Mouse (Mus musculus) neural tube, embryonic 15.5 days (tissue): ENCODE data around the gene Slc44a4. TPM values are rescaled to one million over a fixed set of nuclear protein-coding genes. Genes with fewer than 3 reads are reported as not detected.
"Not testable (repeated sequence)": the region's sequence is repeated elsewhere in the genome, so short reads cannot be mapped to it uniquely, and the experiment has no call there.

Experiments used
- ATAC-seq: fragments of 200-750 bp; cut with Nextera tagmentation; 2 replicates; pipeline ENCODE4 v1.8.0; 2017; ENCODE audit warnings: mild to moderate bottlenecking, moderate TSS enrichment, moderate library complexity; ENCODE audit not compliant: low FRiP score
- H3K27ac ChIP-seq: fragments of 300-500 bp; sonication (generic); replicated peaks from 2 replicates; pipeline ENCODE4 v1.5.1; 2015; ENCODE audit warnings: mild to moderate bottlenecking, inconsistent platforms
- H3K27me3 ChIP-seq: fragments of 300-500 bp; sonication (generic); replicated peaks from 2 replicates; pipeline ENCODE4 v1.6.1; 2015; ENCODE audit warnings: inconsistent platforms
- H3K36me3 ChIP-seq: fragments of 300-500 bp; sonication (generic); 2 replicates; pipeline ENCODE4 v1.6.1; 2015; ENCODE audit warnings: inconsistent platforms
- H3K4me1 ChIP-seq: fragments of 300-500 bp; sonication (generic); 2 replicates; pipeline ENCODE4 v1.6.1; 2015; ENCODE audit warnings: inconsistent platforms
- H3K4me2 ChIP-seq: fragments of 300-500 bp; sonication (generic); 2 replicates; pipeline ENCODE4 v1.6.1; 2015; ENCODE audit warnings: inconsistent platforms, mild to moderate bottlenecking, moderate library complexity
- H3K4me3 ChIP-seq: fragments of 300-500 bp; sonication (generic); replicated peaks from 2 replicates; pipeline ENCODE4 v1.5.1; 2015; ENCODE audit warnings: mild to moderate bottlenecking, inconsistent platforms
- H3K9ac ChIP-seq: fragments of 300-500 bp; sonication (generic); replicated peaks from 2 replicates; pipeline ENCODE4 v1.6.1; 2015; ENCODE audit warnings: mild to moderate bottlenecking, inconsistent platforms
- H3K9me3 ChIP-seq: fragments of 300-500 bp; sonication (generic); replicated peaks from 2 replicates; pipeline ENCODE4 v1.6.1; 2016; ENCODE audit warnings: inconsistent platforms
- WGBS: fragments of 180-500 bp; shearing (Covaris S2); methylation state at CpG from one replicate; pipeline ENCODE4 v1.1.7; 2015; ENCODE audit warnings: mixed read lengths; 5-methylcytosine and 5-hydroxymethylcytosine counted together
- polyA plus RNA-seq: library from polyadenylated mRNA; unstranded; fragments of >200 nt; fragmentation: Nextera tagmentation; extraction: Ambion mirVana; gene quantifications from 2 replicates; pipeline ENCODE4 v1.2.1, GENCODE M21; 2015

Slc44a4 gene
- polyA plus RNA-seq, 1 experiment from 2014 or later = not detected

DNA sequence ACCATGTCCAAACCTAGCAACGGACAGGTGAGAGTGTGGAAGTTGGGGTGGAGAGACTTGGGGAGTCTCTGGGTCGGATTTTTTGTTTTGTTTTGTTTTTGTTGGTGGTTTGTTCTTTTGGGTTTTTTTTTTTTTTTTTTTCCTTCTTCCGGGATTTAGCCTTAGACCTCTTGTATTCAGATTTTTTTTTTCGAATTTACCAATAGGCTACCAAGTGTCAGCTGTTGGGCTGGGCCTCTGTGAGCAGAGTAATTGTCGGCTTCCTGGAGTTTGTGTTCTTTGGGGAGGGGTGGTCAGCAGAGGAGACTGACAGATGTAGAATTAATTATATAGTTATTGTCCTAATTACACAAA, 14.4 kb upstream of the Slc44a4 start:
- H3K36me3 ChIP-seq = peaks cover 29% of the 10 kb centered on the region
- ATAC-seq = no peak
- peaks cover 42% of the 10 kb centered on the region for H3K4me1 ChIP-seq
- H3K4me2 ChIP-seq = peak overlapping the region; percentile 98
- H3K9me3 ChIP-seq = no peaks in the 10 kb centered on the region
- no peaks in the 10 kb centered on the region for H3K27me3 ChIP-seq
- peak overlapping the region; percentile 97; the same call in 1 of the 2 replicates for H3K27ac ChIP-seq
- peak overlapping the region; percentile 95 for H3K9ac ChIP-seq
- peak overlapping the region; percentile 86 for H3K4me3 ChIP-seq
- 4% methylated on average over 5 of the region's 5 CpGs for WGBS

DNA sequence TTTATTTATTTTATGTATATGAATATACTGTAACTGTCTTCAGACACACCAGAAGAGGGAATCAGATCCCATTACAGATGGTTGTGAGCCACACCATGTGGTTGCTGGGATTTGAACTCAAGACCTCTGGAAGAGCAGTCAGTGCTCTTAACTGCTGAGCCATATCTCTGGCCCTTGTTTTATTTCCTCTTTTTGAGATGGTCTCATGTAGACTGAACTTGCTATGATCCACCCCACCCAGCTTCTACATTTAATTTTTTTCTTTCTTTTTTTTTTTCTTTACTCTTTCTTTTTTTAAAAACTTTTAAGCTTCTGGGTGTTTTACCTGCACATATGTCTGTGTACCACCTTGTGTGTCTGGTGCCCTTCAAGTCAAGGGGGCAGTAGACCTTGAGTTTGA, 13.4 kb upstream of the Slc44a4 start:
- Histone ChIP-seq H3K4me1 (peaks cover 36% of the 10 kb centered on the region), H3K36me3 (peaks cover 38% of the 10 kb centered on the region), H3K4me2 (peak overlapping the region; percentile 98; the same call in 1 of the 2 replicates)
- H3K4me3 ChIP-seq, H3K9ac ChIP-seq, H3K9me3 ChIP-seq, ATAC-seq, H3K27me3 ChIP-seq, H3K27ac ChIP-seq: not testable (repeated sequence)

DNA sequence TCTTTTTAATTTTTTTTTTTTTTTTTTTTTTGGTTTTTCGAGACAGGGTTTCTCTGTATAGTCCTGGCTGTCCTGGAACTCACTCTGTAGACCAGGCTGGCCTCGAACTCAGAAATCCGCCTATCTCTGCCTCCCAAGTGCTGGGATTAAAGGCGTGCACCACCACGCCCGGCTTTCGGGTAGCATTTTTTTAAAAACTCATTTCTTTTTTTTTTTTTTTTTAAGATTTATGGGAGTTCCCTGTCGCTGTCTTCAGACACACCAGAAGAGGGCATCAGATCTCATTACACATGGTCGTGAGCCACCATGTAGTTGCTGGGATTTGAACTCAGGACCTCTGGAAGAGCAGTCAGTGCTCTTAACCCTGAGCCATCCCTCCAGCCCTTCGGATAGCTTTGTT, 12.3 kb upstream of the Slc44a4 start:
- not testable (repeated sequence) for ATAC-seq, H3K27me3 ChIP-seq, H3K27ac ChIP-seq, H3K4me3 ChIP-seq, H3K9ac ChIP-seq, H3K4me2 ChIP-seq, H3K9me3 ChIP-seq
- peaks cover 25% of the 10 kb centered on the region for H3K4me1 ChIP-seq
- WGBS = 91% methylated on average over 9 of the region's 10 CpGs
- H3K36me3 ChIP-seq = peaks cover 49% of the 10 kb centered on the region

DNA sequence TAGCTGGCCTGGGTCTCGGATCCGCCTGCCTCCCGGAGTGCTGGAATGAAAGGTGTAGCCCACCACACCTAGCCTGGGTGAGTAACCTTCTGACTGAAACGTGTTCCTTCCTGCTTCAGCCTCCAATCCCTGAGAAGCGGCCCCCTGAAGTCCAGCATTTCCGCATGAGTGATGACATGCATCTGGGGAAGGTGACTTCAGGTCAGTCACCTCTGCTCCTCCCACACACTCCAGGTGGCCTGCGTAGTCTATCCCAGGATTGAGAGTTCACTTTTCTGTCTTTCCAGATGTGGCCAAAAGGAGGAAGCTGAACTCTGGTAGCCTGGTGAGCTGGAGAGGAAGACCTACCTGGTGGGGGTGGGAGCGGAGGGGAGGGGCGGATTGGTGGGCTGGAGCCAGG, 11.4 kb upstream of the Slc44a4 start:
- Histone ChIP-seq H3K27me3 (no peaks in the 10 kb centered on the region), H3K9ac (no peak overlapping the region), H3K4me3 (no peak overlapping the region), H3K4me2 (no peak overlapping the region), H3K9me3 (no peaks in the 10 kb centered on the region), H3K27ac (no peak overlapping the region), H3K4me1 (peaks cover 16% of the 10 kb centered on the region), H3K36me3 (peaks cover 59% of the 10 kb centered on the region)
- WGBS = 92% methylated on average over 9 of the region's 9 CpGs
- ATAC-seq = no peak

DNA sequence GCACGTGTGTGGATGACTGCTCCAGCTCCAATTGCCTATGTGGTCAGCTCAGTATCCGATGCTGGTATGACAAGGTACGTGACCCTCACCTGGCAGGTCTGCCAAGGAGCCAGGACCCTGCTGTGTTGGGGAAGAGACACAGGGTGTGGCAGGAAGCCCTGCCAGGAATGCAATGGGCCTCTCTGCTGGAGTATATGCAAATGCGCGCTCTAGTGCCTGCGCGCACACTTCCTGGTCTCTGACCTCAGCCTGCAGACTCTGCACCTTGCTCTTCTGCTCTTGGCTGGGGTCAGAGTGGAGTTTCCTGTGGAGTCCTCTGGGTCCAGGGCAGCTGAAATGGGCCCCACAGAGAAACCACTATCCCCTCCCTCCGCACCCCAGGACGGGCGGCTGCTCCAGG, 3.3 kb upstream of the Slc44a4 start:
- ATAC-seq = no peak
- Histone ChIP-seq H3K27me3 (no peaks in the 10 kb centered on the region), H3K4me1 (no peaks in the 10 kb centered on the region), H3K9ac (no peak overlapping the region), H3K4me3 (no peak overlapping the region), H3K4me2 (no peak overlapping the region), H3K27ac (no peak overlapping the region), H3K36me3 (peaks cover 78% of the 10 kb centered on the region), H3K9me3 (no peaks in the 10 kb centered on the region)
- WGBS = 93% methylated on average over 10 of the region's 10 CpGs

DNA sequence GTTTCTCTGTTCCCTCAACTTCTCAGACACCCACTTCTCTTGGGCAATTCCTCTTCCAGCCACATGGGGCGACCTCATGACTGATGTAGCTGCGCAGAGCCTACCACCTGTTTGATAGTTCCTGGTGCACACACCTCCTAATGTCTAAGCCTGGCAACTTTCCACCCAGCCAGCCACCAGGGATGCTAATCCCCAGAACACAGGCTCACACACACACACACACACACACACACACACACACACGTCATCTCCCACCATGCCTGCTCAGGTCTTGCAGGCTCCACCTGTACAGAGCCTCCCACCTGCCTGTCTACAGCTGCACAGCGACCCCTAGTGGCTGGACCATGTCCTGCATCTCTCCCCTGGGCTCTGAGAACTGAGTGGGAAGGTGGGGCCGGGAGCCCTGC, 2.3 kb upstream of the Slc44a4 start:
- Histone ChIP-seq H3K4me2 (no peak overlapping the region), H3K9me3 (no peaks in the 10 kb centered on the region), H3K36me3 (peaks cover 69% of the 10 kb centered on the region), H3K27ac (no peak overlapping the region), H3K9ac (no peak overlapping the region), H3K4me3 (no peak overlapping the region), H3K4me1 (no peaks in the 10 kb centered on the region), H3K27me3 (no peaks in the 10 kb centered on the region)
- WGBS = 53% methylated on average over 5 of the region's 5 CpGs
- peak; percentile 26; the same call in 1 of the 2 replicates for ATAC-seq

DNA sequence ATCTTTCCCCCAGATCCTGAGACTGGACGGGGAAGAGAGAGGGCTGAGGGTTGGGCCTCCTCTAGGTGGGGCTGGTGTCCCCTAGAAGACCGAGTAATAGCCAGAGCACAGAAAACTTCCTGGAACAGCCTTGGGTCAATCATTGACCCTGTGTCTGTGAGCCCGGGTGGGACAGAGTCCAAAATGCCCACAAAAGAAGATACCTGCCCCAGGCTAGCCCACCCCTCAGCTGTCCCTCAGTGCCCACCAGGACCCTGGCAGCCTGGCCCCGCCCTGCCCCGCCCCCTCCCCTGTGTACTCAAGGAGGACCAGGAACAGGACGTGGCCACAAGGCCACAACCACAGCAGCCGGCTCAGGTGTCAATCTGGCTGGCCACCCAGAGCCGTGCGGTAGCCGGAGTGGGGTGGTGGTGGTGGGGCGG, 1.2 kb downstream of the Slc44a4 start:
- no peak for ATAC-seq
- Histone ChIP-seq H3K36me3 (peaks cover 34% of the 10 kb centered on the region), H3K27me3 (no peaks in the 10 kb centered on the region)

DNA sequence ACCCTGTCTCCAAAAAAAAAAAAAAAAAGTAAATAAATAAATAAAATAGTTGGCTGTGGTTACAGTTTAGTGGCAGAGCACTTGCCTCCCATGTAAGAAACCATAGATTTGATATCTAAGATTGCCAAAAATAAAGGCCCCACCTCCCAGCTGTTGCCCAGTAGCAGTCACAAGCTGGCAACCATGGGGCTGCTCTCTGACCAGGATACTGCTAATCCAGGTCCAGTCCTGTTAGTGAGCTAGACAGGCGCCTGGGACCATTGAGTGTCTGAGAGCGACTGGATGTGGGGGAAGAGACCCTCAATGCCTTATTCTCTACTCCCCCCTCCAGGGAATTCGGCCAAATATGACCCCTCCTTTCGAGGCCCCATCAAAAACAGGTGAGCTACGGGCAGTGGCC, 2.0 kb downstream of the Slc44a4 start:
- H3K4me3 ChIP-seq = no peak overlapping the region
- H3K4me2 ChIP-seq = no peak overlapping the region
- no peak overlapping the region for H3K27ac ChIP-seq
- ATAC-seq = no peak
- H3K27me3 ChIP-seq = no peaks in the 10 kb centered on the region
- H3K4me1 ChIP-seq = no peaks in the 10 kb centered on the region
- WGBS = 86% methylated on average over 5 of the region's 5 CpGs
- peaks cover 25% of the 10 kb centered on the region for H3K36me3 ChIP-seq
- H3K9me3 ChIP-seq = no peaks in the 10 kb centered on the region
- no peak overlapping the region for H3K9ac ChIP-seq

More for the DNA sequence above, 1.2 kb downstream of the Slc44a4 start:
- no peak overlapping the region for H3K27ac ChIP-seq
- no peaks in the 10 kb centered on the region for H3K9me3 ChIP-seq
- H3K9ac ChIP-seq = no peak overlapping the region
- no peaks in the 10 kb centered on the region for H3K4me1 ChIP-seq
- H3K4me2 ChIP-seq = no peak overlapping the region
- H3K4me3 ChIP-seq = no peak overlapping the region
- 19% methylated on average over 11 of the region's 11 CpGs for WGBS

DNA sequence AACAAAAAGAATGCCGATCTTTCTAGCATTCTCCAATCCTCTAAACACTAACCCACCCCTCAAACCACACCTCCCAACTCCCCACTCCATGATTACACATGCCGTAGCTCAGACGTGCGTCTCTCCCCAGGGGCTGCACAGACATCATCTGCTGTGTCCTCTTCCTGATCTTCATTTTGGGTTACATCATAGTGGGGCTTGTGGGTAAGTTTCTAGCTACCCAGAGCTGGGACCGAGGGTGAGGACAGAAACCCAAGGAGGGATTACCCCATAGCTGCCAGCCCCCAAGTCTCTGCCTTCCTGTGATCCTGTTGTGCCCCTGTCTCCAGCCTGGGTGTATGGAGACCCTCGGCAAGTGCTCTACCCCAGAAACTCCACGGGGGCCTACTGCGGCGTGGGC, 2.9 kb downstream of the Slc44a4 start:
- no peak overlapping the region for H3K9ac ChIP-seq
- 71% methylated on average over 9 of the region's 9 CpGs for WGBS
- H3K4me2 ChIP-seq = no peak overlapping the region
- no peaks in the 10 kb centered on the region for H3K27me3 ChIP-seq
- H3K4me1 ChIP-seq = no peaks in the 10 kb centered on the region
- no peaks in the 10 kb centered on the region for H3K9me3 ChIP-seq
- peaks cover 16% of the 10 kb centered on the region for H3K36me3 ChIP-seq
- no peak overlapping the region for H3K4me3 ChIP-seq
- ATAC-seq = no peak
- H3K27ac ChIP-seq = no peak overlapping the region

DNA sequence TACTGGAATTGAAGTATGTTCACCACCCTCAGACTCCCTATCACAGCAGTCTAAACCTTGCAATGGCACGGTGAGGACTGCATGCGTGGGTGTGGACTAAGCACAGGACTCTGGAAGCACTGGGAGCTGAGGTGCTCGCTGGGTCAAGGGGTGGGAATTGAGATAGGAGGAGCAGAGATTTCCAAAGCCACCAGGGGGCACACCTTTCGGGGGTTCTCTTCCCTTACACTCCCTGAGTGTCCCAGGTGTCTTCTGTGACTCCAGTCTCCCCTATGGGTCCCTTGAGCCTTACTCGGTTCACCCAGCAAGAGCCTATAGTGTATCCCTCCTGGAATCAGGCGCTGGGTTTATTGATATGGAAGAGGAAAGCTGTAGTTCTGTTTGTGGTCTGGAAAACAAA, 8.7 kb downstream of the Slc44a4 start:
- no peak overlapping the region for H3K4me2 ChIP-seq
- 52% methylated on average over 6 of the region's 6 CpGs for WGBS
- no peaks in the 10 kb centered on the region for H3K4me1 ChIP-seq
- no peak overlapping the region for H3K9ac ChIP-seq
- H3K4me3 ChIP-seq = no peak overlapping the region
- H3K27ac ChIP-seq = no peak overlapping the region
- H3K9me3 ChIP-seq = no peaks in the 10 kb centered on the region
- ATAC-seq = no peak
- no peaks in the 10 kb centered on the region for H3K27me3 ChIP-seq
- H3K36me3 ChIP-seq = no peaks in the 10 kb centered on the region

DNA sequence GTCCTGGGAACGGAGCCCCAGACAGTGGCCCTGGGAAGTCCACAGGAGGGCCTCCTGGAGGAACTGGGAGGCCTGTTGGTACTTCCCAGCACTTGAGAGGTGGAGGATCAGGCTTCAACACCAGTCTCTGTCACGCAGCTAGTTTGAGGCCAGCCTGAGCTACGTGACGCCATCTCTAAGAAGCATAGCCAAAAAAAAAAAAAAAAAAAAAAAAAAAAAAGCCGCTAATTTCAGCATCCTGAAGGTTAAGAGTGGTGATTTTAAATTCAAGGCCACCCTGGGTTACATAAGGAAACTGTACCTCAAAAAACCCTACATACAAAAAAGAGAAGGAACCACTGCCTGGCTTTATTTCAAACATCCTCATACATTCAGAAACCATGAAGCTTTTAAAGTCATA, 10.0 kb downstream of the Slc44a4 start:
- H3K4me2 ChIP-seq = no peak overlapping the region
- no peaks in the 10 kb centered on the region for H3K36me3 ChIP-seq
- no peak for ATAC-seq
- H3K27me3 ChIP-seq = no peaks in the 10 kb centered on the region
- H3K4me1 ChIP-seq = no peaks in the 10 kb centered on the region
- no peak overlapping the region for H3K9ac ChIP-seq
- H3K4me3 ChIP-seq = no peak overlapping the region
- H3K9me3 ChIP-seq = no peaks in the 10 kb centered on the region
- no peak overlapping the region for H3K27ac ChIP-seq
- WGBS = 57% methylated on average over 5 of the region's 5 CpGs

DNA sequence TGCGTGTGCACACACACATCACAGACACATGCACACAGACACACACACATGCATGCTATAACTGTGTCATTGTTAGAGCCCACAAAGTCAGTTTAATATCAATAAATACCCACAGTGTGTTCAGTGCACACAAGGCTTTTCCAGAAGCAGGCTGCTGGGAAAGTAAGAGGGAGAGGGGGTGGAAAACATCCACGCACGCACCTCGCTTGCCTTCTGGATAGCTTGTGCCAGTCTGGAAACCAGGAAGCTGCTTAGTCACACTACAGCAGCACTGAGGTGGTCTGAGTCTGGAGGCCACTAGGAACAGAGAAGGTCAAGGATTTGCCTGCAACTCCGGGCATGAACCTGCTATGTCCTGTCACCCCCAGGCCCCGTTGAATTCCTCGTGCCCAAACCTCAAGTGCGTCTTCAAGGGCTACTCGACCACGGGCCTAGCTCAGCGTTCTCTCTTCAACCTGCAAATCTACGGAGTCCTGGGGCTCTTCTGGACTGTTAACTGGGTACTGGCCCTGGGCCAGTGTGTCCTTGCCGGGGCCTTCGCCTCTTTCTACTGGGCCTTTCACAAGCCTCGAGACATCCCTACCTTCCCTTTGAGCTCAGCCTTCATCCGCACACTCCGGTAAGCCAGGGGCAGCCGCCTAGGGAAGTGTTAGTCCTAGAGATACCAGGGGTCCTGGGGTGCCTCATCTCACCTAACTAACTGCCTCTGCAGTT, 13.2 kb downstream of the Slc44a4 start:
- no peak overlapping the region for H3K4me2 ChIP-seq
- H3K9ac ChIP-seq = no peak overlapping the region
- peaks cover 10% of the 10 kb centered on the region for H3K4me1 ChIP-seq
- no peak overlapping the region for H3K4me3 ChIP-seq
- H3K9me3 ChIP-seq = no peaks in the 10 kb centered on the region
- no peaks in the 10 kb centered on the region for H3K36me3 ChIP-seq
- no peaks in the 10 kb centered on the region for H3K27me3 ChIP-seq
- ATAC-seq = no peak
- no peak overlapping the region for H3K27ac ChIP-seq
- WGBS = 89% methylated on average over 18 of the region's 18 CpGs
